Mouse (Mus musculus) forebrain, embryonic 13.5 days (tissue): Measurements from ENCODE around the gene Tmem79. TPM values are rescaled to one million over a fixed set of nuclear protein-coding genes. Genes with fewer than 3 reads are reported as not detected.
A peak's percentile ranks its signal among the peaks of the same experiment; 100 is the strongest.

Experiments
- ATAC-seq: fragments of 200-750 bp; cut with Nextera tagmentation; 2 replicates; pipeline ENCODE4 v1.8.0; 2017
- H3K27ac ChIP-seq: fragments of 300-500 bp; sonication (generic); 2 replicates; pipeline ENCODE4 v1.5.1; 2015; ENCODE audit warnings: inconsistent platforms, mild to moderate bottlenecking, moderate library complexity
- H3K27me3 ChIP-seq: fragments of 300-500 bp; sonication (generic); 2 replicates; pipeline ENCODE4 v1.6.1; 2015; ENCODE audit warnings: mild to moderate bottlenecking, inconsistent platforms
- H3K36me3 ChIP-seq: fragments of 300-500 bp; sonication (generic); 2 replicates; pipeline ENCODE4 v1.6.1; 2015; ENCODE audit warnings: mild to moderate bottlenecking, inconsistent platforms; ENCODE audit not compliant: poor library complexity, severe bottlenecking
- H3K4me1 ChIP-seq: fragments of 300-500 bp; sonication (generic); 2 replicates; pipeline ENCODE4 v1.6.1; 2015; ENCODE audit warnings: inconsistent platforms
- H3K4me2 ChIP-seq: fragments of 300-500 bp; sonication (generic); 2 replicates; pipeline ENCODE4 v1.6.1; 2015; ENCODE audit warnings: inconsistent platforms, mild to moderate bottlenecking, moderate library complexity
- H3K4me3 ChIP-seq: fragments of 300-500 bp; sonication (generic); 2 replicates; pipeline ENCODE4 v1.5.1; 2015; ENCODE audit warnings: mild to moderate bottlenecking, inconsistent platforms
- H3K9ac ChIP-seq: fragments of 300-500 bp; sonication (generic); 2 replicates; pipeline ENCODE4 v1.6.1; 2015; ENCODE audit warnings: mild to moderate bottlenecking, inconsistent platforms
- H3K9me3 ChIP-seq: fragments of 300-500 bp; sonication (generic); replicated peaks from 2 replicates; pipeline ENCODE4 v1.6.1; 2016; ENCODE audit warnings: inconsistent platforms
- WGBS: fragments of 180-500 bp; shearing (Covaris S2); methylation state at CpG from one replicate; pipeline ENCODE4 v1.1.7; 2015; 5-methylcytosine and 5-hydroxymethylcytosine counted together
- polyA plus RNA-seq: library from polyadenylated mRNA; unstranded; fragments of >200 nt; fragmentation: Nextera tagmentation; extraction: Ambion mirVana; gene quantifications from 2 replicates; pipeline ENCODE4 v1.2.1, GENCODE M21; 2015

Gene Tmem79
- polyA plus RNA-seq, 1 experiment from 2014 or later, result 3.0 TPM

DNA sequence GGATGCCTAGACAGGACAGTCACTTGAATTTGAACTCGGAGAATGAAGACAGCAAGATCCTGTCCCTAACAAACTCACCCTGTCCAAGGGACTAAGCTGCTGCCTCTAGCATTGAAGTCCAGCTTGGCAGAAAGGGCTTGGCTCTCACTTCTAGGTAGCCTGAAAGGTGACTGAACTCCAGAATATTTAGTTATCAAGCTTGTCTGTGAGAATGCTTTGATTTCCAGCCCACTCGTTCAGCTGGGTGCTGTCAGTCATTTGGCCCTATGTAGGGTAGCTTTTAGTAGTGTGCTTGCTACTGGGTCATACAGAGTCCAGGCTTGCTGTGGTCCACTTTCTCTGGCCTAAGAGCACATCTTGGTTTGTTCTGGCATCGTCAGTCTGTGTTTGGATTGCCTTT lies 3.1 kb upstream of the Tmem79 start:
- no peak overlapping the region for H3K4me3 ChIP-seq
- ATAC-seq, result no peak
- H3K4me2 ChIP-seq, result no peak overlapping the region
- no peak overlapping the region for H3K9ac ChIP-seq
- peaks cover 31% of the 10 kb centered on the region for H3K4me1 ChIP-seq
- 78% methylated on average over 3 of the region's 3 CpGs for WGBS
- peaks cover 29% of the 10 kb centered on the region for H3K36me3 ChIP-seq
- no peaks in the 10 kb centered on the region for H3K27me3 ChIP-seq
- H3K9me3 ChIP-seq, result no peaks in the 10 kb centered on the region
- H3K27ac ChIP-seq, result no peak overlapping the region

DNA sequence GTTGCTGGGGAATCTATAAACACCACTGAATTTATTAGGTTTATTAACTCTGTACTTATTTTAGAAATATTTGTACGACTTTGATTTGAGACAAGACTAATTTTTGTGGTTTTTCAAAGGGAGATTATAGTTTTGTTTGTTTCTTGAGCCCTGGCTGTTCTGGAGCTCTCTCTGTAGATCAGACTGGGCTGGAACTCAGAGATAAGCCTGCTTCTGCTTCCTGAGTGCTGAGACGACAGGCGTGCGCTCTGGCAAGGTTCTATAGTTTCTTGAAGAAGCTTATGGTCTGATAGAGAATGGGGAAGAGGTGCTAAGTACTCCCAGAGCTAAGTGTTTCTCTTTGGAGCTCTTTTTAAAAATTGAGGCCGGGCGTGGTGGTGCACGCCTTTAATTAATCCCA lies 2.4 kb upstream of the Tmem79 start:
- H3K27ac ChIP-seq, result no peak overlapping the region
- no peak for ATAC-seq
- 97% methylated on average over 7 of the region's 7 CpGs for WGBS
- no peak overlapping the region for H3K4me2 ChIP-seq
- no peak overlapping the region for H3K9ac ChIP-seq
- no peak overlapping the region for H3K4me3 ChIP-seq
- H3K9me3 ChIP-seq, result no peaks in the 10 kb centered on the region
- peaks cover 22% of the 10 kb centered on the region for H3K36me3 ChIP-seq
- no peaks in the 10 kb centered on the region for H3K27me3 ChIP-seq
- H3K4me1 ChIP-seq, result peaks cover 31% of the 10 kb centered on the region

DNA sequence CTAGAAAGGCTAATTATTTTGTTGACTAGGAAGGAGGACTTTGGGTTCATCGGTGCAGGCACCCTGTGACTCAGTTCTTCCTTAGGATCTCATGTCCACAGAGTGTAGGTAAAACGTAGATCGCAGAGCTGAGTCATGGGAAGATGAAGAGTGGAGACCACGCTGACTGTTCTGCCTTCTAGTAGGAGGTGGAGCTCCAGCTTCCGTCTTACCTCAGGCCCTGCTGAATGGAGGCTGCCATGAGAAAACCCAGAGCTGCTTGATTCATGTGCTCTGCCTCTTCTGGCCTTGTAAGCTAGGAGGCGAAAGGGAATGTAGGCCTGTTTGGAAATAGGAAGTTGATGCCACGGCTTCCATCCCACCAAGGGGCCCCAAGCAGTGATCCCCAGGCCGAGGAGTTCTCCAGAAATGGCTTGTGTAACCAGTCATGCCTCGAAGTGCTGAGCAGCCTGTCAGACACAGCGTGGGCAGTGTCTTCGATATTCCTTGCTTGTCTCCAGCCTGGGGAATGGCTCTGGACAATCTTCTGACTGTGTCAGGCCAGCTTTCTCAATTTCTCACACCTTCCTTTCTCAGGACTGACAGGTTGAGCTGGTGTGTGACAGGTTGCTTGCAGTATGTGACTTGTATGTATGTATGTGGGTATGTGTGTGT lies 1.5 kb upstream of the Tmem79 start:
- H3K4me2 ChIP-seq, result peak overlapping the region; percentile 76
- H3K4me1 ChIP-seq, result peaks cover 31% of the 10 kb centered on the region
- H3K9me3 ChIP-seq, result no peaks in the 10 kb centered on the region
- 84% methylated on average over 11 of the region's 11 CpGs for WGBS
- ATAC-seq, result no peak
- H3K9ac ChIP-seq, result peak overlapping the region; percentile 45
- H3K4me3 ChIP-seq, result peak overlapping the region; percentile 85; the same call in 1 of the 2 replicates
- H3K27ac ChIP-seq, result no peak overlapping the region; the same call in 1 of the 2 replicates
- H3K36me3 ChIP-seq, result peaks cover 14% of the 10 kb centered on the region
- no peaks in the 10 kb centered on the region for H3K27me3 ChIP-seq

DNA sequence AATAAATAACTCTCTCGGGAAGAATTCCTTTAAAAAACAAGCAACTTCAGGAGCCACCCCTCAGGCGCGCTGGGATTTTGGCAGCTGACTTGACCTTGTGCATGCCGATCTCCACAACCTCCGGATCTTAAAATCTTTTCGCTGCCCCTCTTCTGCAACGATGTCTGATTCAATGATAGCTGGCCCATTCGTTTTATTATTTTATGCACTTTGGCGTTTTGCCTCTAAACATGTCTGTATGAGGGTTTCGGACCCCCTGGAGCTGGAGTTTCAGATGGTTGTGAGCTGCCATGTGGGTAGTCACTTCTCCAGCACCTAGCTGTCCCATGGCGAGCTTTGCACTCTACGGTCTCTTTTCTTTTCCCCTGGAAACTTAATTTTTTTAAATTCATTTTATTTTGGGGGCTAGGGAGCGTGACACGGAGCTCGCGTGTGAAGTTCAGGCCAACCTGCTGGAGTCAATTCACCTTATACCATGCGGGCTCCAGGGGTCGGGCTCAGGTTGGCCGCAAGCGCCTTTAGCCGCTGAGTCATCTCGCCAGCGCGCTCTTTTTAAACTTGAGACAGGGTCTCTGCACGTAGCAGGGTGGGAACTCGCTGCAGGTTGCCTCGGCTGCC lies 403 bp downstream of the Tmem79 start:
- no peaks in the 10 kb centered on the region for H3K27me3 ChIP-seq
- peak overlapping the region; percentile 93 for H3K9ac ChIP-seq
- H3K4me1 ChIP-seq, result peaks cover 31% of the 10 kb centered on the region
- 2% methylated on average over 27 of the region's 27 CpGs for WGBS
- 0 out of 2 replicates have a peak, but pooled peaks cover under 1% of the 10 kb centered on the region for H3K36me3 ChIP-seq
- no peaks in the 10 kb centered on the region for H3K9me3 ChIP-seq
- H3K4me3 ChIP-seq, result peak overlapping the region; percentile 85
- H3K4me2 ChIP-seq, result peak overlapping the region; percentile 76
- H3K27ac ChIP-seq, result peak overlapping the region; percentile 94
- peak; percentile 68 for ATAC-seq

DNA sequence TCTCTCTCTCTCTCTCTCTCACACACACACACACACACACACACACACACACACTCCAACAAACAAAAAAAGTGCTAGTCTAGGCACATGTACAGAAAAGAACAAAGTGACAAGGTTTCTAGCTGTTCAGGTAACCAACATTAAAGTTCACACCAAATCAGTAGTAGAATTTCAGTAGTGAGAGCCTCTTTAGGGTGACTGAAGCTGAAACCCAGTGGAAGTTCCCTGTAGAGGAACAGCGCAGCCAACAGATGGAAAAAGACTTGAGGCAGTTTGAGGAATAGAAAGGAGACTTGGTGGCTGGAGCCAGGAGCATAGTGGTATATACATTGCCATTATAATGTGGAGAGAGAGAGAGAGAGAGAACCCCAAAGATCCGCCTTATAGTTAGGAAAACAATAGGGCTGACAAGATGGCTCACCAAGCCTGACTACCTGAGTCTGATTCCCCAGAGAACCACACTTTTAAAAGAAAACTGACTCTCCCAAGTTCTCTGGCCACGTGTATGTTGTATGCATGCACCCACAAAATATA lies 979 bp downstream of the Tmem79 start:
- peak overlapping the region; percentile 93 for H3K9ac ChIP-seq
- peaks cover 31% of the 10 kb centered on the region for H3K4me1 ChIP-seq
- 39% methylated on average over 3 of the region's 3 CpGs for WGBS
- no peaks in the 10 kb centered on the region for H3K9me3 ChIP-seq
- H3K27ac ChIP-seq, result no peak overlapping the region
- H3K4me2 ChIP-seq, result peak overlapping the region; percentile 76
- H3K36me3 ChIP-seq, result no peaks in the 10 kb centered on the region
- no peak for ATAC-seq
- H3K4me3 ChIP-seq, result peak overlapping the region; percentile 85
- H3K27me3 ChIP-seq, result no peaks in the 10 kb centered on the region

DNA sequence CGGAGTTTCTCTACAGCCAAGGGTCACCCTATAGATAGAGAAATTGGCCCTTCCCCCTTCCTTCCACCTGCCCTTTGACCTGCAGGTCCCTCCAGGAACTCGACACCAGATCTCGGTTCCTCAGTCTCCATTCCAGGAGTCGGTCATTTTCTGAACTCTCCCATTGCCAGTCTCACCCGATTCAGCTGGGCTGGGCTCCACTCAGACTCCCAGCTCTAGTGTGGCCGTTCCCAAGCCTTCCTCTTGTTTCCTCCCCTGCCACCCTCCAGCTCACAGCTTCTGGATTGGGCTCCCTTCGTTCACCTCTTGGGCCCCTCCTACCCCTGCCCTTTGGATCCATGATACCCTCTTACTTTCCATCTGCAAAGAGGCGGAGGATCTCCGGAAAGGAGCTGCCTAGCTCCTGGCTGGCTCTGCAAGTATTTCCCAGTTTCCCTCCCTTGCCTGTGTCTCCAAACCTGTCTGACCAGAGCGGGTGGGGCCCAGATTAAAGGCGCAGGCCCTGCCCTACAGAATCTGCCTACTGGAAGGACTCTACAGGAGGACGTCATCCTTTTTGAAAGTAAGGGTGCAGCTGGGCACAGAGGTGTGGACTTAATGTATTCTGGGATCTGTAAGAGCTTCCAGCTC lies 1.8 kb downstream of the Tmem79 start:
- Histone ChIP-seq H3K27ac (no peak overlapping the region), H3K4me2 (no peak overlapping the region), H3K4me3 (no peak overlapping the region), H3K9ac (peak overlapping the region; percentile 9; the same call in 1 of the 2 replicates), H3K9me3 (no peaks in the 10 kb centered on the region), H3K4me1 (peaks cover 31% of the 10 kb centered on the region), H3K27me3 (no peaks in the 10 kb centered on the region), H3K36me3 (peaks cover 7% of the 10 kb centered on the region)
- WGBS, result 66% methylated on average over 12 of the region's 12 CpGs
- no peak for ATAC-seq

DNA sequence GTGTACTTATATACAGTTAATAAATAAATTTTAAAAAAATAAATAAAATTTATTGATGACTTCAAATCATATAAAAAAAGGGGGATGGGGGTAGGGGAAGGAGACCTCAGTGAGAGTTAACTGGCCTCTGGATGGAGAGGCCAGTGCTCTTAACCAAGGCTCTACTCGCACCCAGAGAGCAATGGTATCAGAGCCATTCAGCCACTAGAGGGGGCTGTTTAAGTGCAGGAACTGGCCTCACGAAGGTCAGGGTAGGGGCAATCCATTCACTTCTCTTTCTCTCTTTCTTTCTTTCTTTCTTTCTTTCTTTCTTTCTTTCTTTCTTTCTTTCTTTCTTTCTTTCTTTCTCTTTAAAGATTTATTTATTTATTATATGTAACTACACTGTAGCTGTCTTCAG lies 4.7 kb downstream of the Tmem79 start:
- Histone ChIP-seq H3K4me2 (no peak overlapping the region), H3K4me3 (no peak overlapping the region), H3K36me3 (peaks cover 22% of the 10 kb centered on the region), H3K27ac (no peak overlapping the region), H3K9me3 (no peaks in the 10 kb centered on the region), H3K27me3 (no peaks in the 10 kb centered on the region), H3K4me1 (peaks cover 16% of the 10 kb centered on the region), H3K9ac (no peak overlapping the region)
- WGBS, result 26% methylated on average over 2 of the region's 2 CpGs
- ATAC-seq, result no peak

DNA sequence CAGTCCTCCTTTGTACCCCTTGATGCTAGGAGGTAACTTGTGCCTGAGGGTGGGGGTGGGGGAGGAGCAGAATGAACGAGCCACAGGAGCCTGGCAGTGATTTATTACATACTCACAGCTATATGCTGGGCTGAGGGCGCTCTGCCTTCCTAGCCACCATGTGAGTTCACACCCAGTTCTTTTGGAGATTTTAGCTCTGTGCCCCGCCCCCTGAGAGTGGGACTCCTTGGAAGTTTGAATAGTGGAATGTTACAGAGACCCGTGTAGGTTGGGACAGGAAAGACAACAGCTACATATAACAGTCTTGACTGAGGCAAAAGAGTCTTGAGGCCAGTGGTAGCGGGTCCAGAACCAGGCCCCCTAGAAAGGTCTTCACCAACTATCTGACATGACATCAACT lies 7.0 kb downstream of the Tmem79 start:
- no peaks in the 10 kb centered on the region for H3K9me3 ChIP-seq

DNA sequence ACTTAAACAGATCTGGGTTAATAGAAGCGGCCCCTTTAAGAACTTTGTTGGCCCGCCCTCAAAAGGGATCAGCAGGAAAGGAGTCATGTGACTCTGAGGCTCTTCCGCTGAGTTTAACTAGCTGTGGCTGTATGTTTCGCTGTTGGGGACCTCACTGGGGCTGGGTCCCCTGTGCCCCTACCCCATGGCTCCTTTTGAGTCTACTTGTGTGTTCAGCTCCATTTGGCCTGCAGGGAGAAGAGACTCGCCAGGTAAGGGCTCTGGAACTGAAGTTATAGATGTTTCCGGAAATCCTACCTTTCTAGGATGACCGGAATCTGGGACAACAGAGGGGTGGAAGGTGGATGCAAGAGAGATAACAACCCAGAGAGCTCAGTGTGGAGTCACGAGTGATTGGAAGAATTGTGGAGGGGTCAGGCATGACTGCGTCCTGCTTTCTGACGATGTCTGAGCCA lies 11.0 kb downstream of the Tmem79 start, which contains the start of gene Glmp:
Glmp (plus strand) TSS at position 73 of the 455 bp plus-strand sequence.
- Histone ChIP-seq H3K27ac (0 out of 2 replicates have a peak within 1 kb of the TSS, but pooled peaks have one; percentile 3), H3K4me1 (peaks cover 11% of the 10 kb centered on the region), H3K27me3 (no peaks in the 10 kb centered on the region), H3K9me3 (no peaks in the 10 kb centered on the region), H3K4me3 (peak within 1 kb of the TSS; percentile 59), H3K4me2 (peak within 1 kb of the TSS; percentile 81), H3K36me3 (peaks cover 59% of the 10 kb centered on the region), H3K9ac (peak within 1 kb of the TSS; percentile 78)
- peak; percentile 88 for ATAC-seq
- WGBS, result 1% methylated on average over 10 of the region's 10 CpGs

More for the DNA sequence above, 7.0 kb downstream of the Tmem79 start:
- no peak for ATAC-seq
- Histone ChIP-seq H3K27me3 (no peaks in the 10 kb centered on the region), H3K4me1 (peaks cover 11% of the 10 kb centered on the region), H3K36me3 (peaks cover 22% of the 10 kb centered on the region), H3K4me2 (no peak overlapping the region), H3K9ac (no peak overlapping the region), H3K27ac (no peak overlapping the region), H3K4me3 (no peak overlapping the region)
- 81% methylated on average over 5 of the region's 5 CpGs for WGBS

DNA sequence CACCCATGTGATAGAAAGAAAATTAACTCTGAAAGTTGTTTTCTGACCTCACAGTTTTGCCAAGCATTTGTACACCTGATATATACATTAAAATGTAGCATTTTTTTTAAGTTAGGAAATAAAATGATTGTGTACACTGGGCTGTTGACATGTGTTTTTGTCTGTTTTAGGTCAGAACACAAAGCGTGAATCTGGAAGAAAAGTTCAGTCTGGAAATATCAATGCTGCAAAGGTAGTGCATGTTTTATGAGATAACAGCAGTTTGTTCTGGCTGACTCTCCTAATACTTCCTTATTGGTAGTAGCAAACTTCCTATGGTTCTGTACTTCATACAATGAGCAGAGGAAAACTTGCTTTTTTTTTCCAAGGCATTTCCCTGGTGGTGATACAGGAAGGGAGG lies 36.8 kb downstream of the Tmem79 start:
- no peak overlapping the region for H3K27ac ChIP-seq
- H3K27me3 ChIP-seq, result no peaks in the 10 kb centered on the region
- peaks cover 52% of the 10 kb centered on the region for H3K36me3 ChIP-seq
- no peak overlapping the region for H3K4me3 ChIP-seq
- H3K4me1 ChIP-seq, result peaks cover 26% of the 10 kb centered on the region
- WGBS, result 96% methylated on average over 1 of the region's 1 CpGs
- H3K9me3 ChIP-seq, result no peaks in the 10 kb centered on the region
- ATAC-seq, result no peak
- no peak overlapping the region for H3K9ac ChIP-seq
- H3K4me2 ChIP-seq, result no peak overlapping the region

DNA sequence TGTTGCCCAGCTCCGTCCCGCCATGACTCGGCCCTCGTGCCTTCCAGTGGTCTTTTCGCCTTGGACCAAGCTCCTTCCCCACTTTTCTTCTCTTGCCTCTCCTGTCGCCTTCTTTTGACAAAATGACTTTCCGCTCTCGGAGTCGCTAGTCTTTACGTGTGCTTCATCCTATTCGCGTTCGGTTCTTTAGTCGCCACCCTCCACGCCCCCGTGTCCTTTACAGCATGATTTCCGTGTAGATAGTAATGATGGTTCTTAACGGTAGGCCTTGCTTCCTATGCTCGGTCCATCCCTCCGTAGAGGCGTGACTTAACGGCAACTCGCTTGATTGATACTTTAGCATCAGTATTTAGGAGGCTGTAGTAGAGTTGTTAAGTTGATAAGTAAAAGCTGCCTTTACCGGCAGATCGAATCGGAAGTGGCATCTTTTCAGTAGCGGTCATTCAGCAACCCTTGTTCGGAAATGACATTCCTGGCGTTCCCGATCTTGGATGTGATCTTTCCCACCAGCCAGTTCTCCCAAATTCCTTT lies 38.6 kb downstream of the Tmem79 start:
- no peaks in the 10 kb centered on the region for H3K27me3 ChIP-seq
- peak overlapping the region; percentile 76 for H3K4me3 ChIP-seq
- WGBS, result under 1% methylated on average over 30 of the region's 30 CpGs
- peak overlapping the region; percentile 89 for H3K4me2 ChIP-seq
- H3K9ac ChIP-seq, result peak overlapping the region; percentile 83
- ATAC-seq, result no peak
- H3K9me3 ChIP-seq, result no peaks in the 10 kb centered on the region
- peaks cover 26% of the 10 kb centered on the region for H3K4me1 ChIP-seq
- H3K27ac ChIP-seq, result peak overlapping the region; percentile 91
- H3K36me3 ChIP-seq, result peaks cover 36% of the 10 kb centered on the region
